Mouse (Mus musculus) MEL (cell line): ENCODE results near the gene Npr3. TPM values are rescaled to one million over a fixed set of nuclear protein-coding genes. Genes with fewer than 3 reads are reported as not detected.

Experiments
- DNase-seq: peaks from one replicate; pipeline ENCODE4 v3.0.0; 2011; ENCODE audit warnings: low read depth, low spot score
- H3K27ac ChIP-seq: 2 replicates; pipeline ENCODE4 v1.5.1; 2012; ENCODE audit warnings: low read depth, mild to moderate bottlenecking, control low read depth, low read length, moderate library complexity; ENCODE audit not compliant: control insufficient read depth
- H3K27me3 ChIP-seq, 2 experiments: fragments of 150-350 bp in 1 of 2; sonication (generic) in 1 of 2; 2 replicates each; pipeline ENCODE4 v1.6.1; 2012; ENCODE audit warnings: low read length in 2 of 2, mild to moderate bottlenecking in 2 of 2, improper control_type of control experiment in 1 of 2, moderate library complexity in 1 of 2; ENCODE audit not compliant: insufficient read depth in 2 of 2, control insufficient read depth in 1 of 2
- H3K36me3 ChIP-seq, 2 experiments: 2 replicates each; pipeline ENCODE4 v1.6.1; 2012 to 2014; ENCODE audit warnings: low read length in 2 of 2, improper control_type of control experiment in 1 of 2, inconsistent platforms in 1 of 2, mild to moderate bottlenecking in 1 of 2; ENCODE audit not compliant: insufficient read depth in 2 of 2, control insufficient read depth in 1 of 2
- H3K4me1 ChIP-seq, 2 experiments: fragments of 150-350 bp in 1 of 2; sonication (generic) in 1 of 2; 2 replicates each; pipeline ENCODE4 v1.6.1; 2012; ENCODE audit warnings: low read length in 2 of 2, improper control_type of control experiment in 1 of 2, mild to moderate bottlenecking in 1 of 2; ENCODE audit not compliant: insufficient read depth in 2 of 2, control insufficient read depth in 1 of 2
- H3K4me3 ChIP-seq, 2 experiments: fragments of 150-350 bp in 1 of 2; sonication (generic) in 1 of 2; 2 replicates each; pipeline ENCODE4 v1.5.1; 2012; ENCODE audit warnings: low read depth in 2 of 2, low read length in 2 of 2, mild to moderate bottlenecking in 2 of 2, moderate library complexity in 2 of 2, control low read depth in 1 of 2, improper control_type of control experiment in 1 of 2; ENCODE audit not compliant: control insufficient read depth in 1 of 2, insufficient read depth in 1 of 2
- H3K79me2 ChIP-seq: 2 replicates; pipeline ENCODE4 v1.6.1; 2012; ENCODE audit warnings: mild to moderate bottlenecking, low read length, moderate library complexity; ENCODE audit not compliant: control insufficient read depth, poor library complexity, insufficient read depth
- H3K9ac ChIP-seq: 2 replicates; pipeline ENCODE4 v1.6.1; 2012; ENCODE audit warnings: low read depth, mild to moderate bottlenecking, control low read depth, low read length, moderate library complexity; ENCODE audit not compliant: control insufficient read depth, poor library complexity, severe bottlenecking
- H3K9me3 ChIP-seq: fragments of 150-350 bp; sonication (generic); replicated peaks from 2 replicates; pipeline ENCODE4 v1.6.1; 2012; ENCODE audit warnings: mild to moderate bottlenecking, low read length, improper control_type of control experiment, moderate library complexity; ENCODE audit not compliant: insufficient read depth
- CHD1 ChIP-seq: IDR thresholded peaks from 2 replicates; pipeline ENCODE4 v1.6.1; 2012; ENCODE audit warnings: low read depth, mild to moderate bottlenecking, inconsistent platforms, low read length, improper control_type of control experiment
- EP300 ChIP-seq, 2 experiments: IDR thresholded peaks; 2 replicates each; pipeline ENCODE4 v1.6.1; 2011; ENCODE audit warnings: improper control_type of control experiment in 2 of 2, low read length in 2 of 2, low read depth in 1 of 2, mild to moderate bottlenecking in 1 of 2
- ETS1 ChIP-seq: IDR thresholded peaks from 2 replicates; pipeline ENCODE4 v1.6.1; 2012; ENCODE audit warnings: low read depth, mild to moderate bottlenecking, inconsistent platforms, low read length, improper control_type of control experiment, moderate library complexity
- GABPA ChIP-seq: IDR thresholded peaks from 2 replicates; pipeline ENCODE4 v1.6.1; 2012; ENCODE audit warnings: low read depth, mild to moderate bottlenecking, inconsistent platforms, low read length, improper control_type of control experiment, moderate library complexity
- HCFC1 ChIP-seq: IDR thresholded peaks from 2 replicates; pipeline ENCODE4 v1.6.1; 2012; ENCODE audit warnings: low read depth, mild to moderate bottlenecking, inconsistent platforms, low read length, improper control_type of control experiment, moderate library complexity
- JUND ChIP-seq: IDR thresholded peaks from 2 replicates; pipeline ENCODE4 v1.6.1; 2011; ENCODE audit warnings: low read depth, mild to moderate bottlenecking, improper control_type of control experiment, low read length
- KAT2A ChIP-seq: conservative IDR thresholded peaks from 2 replicates; pipeline ENCODE4 v1.6.1; 2012; ENCODE audit warnings: low read depth, low read length, improper control_type of control experiment, inconsistent platforms
- MAFK ChIP-seq: IDR thresholded peaks from 2 replicates; pipeline ENCODE4 v1.6.1; 2011; ENCODE audit warnings: low read depth, mild to moderate bottlenecking, low read length, improper control_type of control experiment, borderline replicate concordance
- MAX ChIP-seq: IDR thresholded peaks from 2 replicates; pipeline ENCODE4 v1.6.1; 2011; ENCODE audit warnings: low read length, improper control_type of control experiment
- MEF2A ChIP-seq: IDR thresholded peaks from 2 replicates; pipeline ENCODE4 v1.6.1; 2014; ENCODE audit warnings: low read depth, mild to moderate bottlenecking, inconsistent platforms, low read length, improper control_type of control experiment; ENCODE audit not compliant: poor library complexity, insufficient replicate concordance, severe bottlenecking; ENCODE audit errors: extremely low read depth
- POLR2AphosphoS2 ChIP-seq: IDR thresholded peaks from 2 replicates; pipeline ENCODE4 v1.6.1; 2011; ENCODE audit warnings: low read length, improper control_type of control experiment
- POLR2AphosphoS5 ChIP-seq: IDR thresholded peaks from 2 replicates; pipeline ENCODE4 v1.6.1; 2012; ENCODE audit warnings: low read depth, borderline replicate concordance, mild to moderate bottlenecking, inconsistent platforms, low read length, moderate library complexity, mixed read lengths
- RCOR1 ChIP-seq: IDR thresholded peaks from 2 replicates; pipeline ENCODE4 v1.6.1; 2012; ENCODE audit warnings: low read depth, mild to moderate bottlenecking, inconsistent platforms, low read length, improper control_type of control experiment
- TBP ChIP-seq: IDR thresholded peaks from 2 replicates; pipeline ENCODE4 v1.8.0; 2011; ENCODE audit warnings: low read depth, low read length, improper control_type of control experiment
- TCF12 ChIP-seq: IDR thresholded peaks from 2 replicates; pipeline ENCODE4 v1.6.1; 2014; ENCODE audit warnings: low read depth, mild to moderate bottlenecking, inconsistent platforms, low read length, improper control_type of control experiment, moderate library complexity
- USF1 ChIP-seq: IDR thresholded peaks from 2 replicates; pipeline ENCODE4 v1.6.1; 2014; ENCODE audit warnings: low read depth, mild to moderate bottlenecking, inconsistent platforms, low read length, improper control_type of control experiment, moderate library complexity
- USF2 ChIP-seq, 2 experiments: IDR thresholded peaks; 2 replicates each; pipeline ENCODE4 v1.6.1; 2011 to 2012; ENCODE audit warnings: improper control_type of control experiment in 2 of 2, low read length in 2 of 2, borderline replicate concordance in 1 of 2, inconsistent platforms in 1 of 2, low read depth in 1 of 2, mild to moderate bottlenecking in 1 of 2; ENCODE audit not compliant: insufficient read depth in 1 of 2
- ZC3H11A ChIP-seq: IDR thresholded peaks from 2 replicates; pipeline ENCODE4 v1.6.1; 2012; ENCODE audit warnings: low read depth, mild to moderate bottlenecking, inconsistent platforms, low read length, improper control_type of control experiment
- polyA plus RNA-seq, 2 experiments: library from polyadenylated mRNA; stranded (reverse) in 1 of 2; unstranded in 1 of 2; fragments of >175 nt in 1 of 2; fragments of >200 nt in 1 of 2; gene quantifications; 2 replicates each; pipeline versions ENCODE4 v1.2.1 to v1.2.4; 2012; ENCODE audit warnings: low replicate concordance in 2 of 2, low read depth in 1 of 2; ENCODE audit not compliant: insufficient read length in 2 of 2, insufficient read depth in 1 of 2, missing spikeins in 1 of 2
- total RNA-seq: library from RNA; depleted of rRNA; stranded (reverse); fragments of 300-350 nt; gene quantifications from 2 replicates; pipeline ENCODE4 v1.2.3, GENCODE M21; 2012

The Npr3 gene
- total and polyA plus RNA-seq, 3 experiments = not detected

- Histone ChIP-seq H3K9ac (no peak overlapping the region), H3K9me3 (no peaks in the 10 kb centered on the region), H3K27ac (no peak overlapping the region), H3K4me1 (no peaks in the 10 kb centered on the region), H3K36me3 (no peaks in the 10 kb centered on the region), H3K79me2 (no peaks in the 10 kb centered on the region), H3K4me3 (no peak overlapping the region), H3K27me3 (no peaks in the 10 kb centered on the region)
- TF ChIP-seq RCOR1 (no peak), USF2 (IDR thresholded peaks at IDR 0.05; ENCODE audit: borderline replicate concordance in 1 of 2, insufficient read depth in 1 of 2, low read depth in 1 of 2, low read length in 2 of 2) (no peak)
- no peak for DNase-seq
These were observed 47.3 kb downstream of the Npr3 start for GRCm38 (mm10) chr15:11859829-11860228.

- Histone ChIP-seq H3K79me2 (no peaks in the 10 kb centered on the region), H3K4me3 (no peak overlapping the region), H3K9me3 (no peaks in the 10 kb centered on the region), H3K4me1 (no peaks in the 10 kb centered on the region), H3K27me3 (no peaks in the 10 kb centered on the region), H3K36me3 (no peaks in the 10 kb centered on the region), H3K27ac (no peak overlapping the region), H3K9ac (no peak overlapping the region)
- TF ChIP-seq ETS1 = no peak
- TF ChIP-seq MAX = no peak
- no peak for TF ChIP-seq POLR2AphosphoS2
- TF ChIP-seq JUND = no peak
- TF ChIP-seq KAT2A = no peak
- TF ChIP-seq CHD1 = no peak
- no peak for TF ChIP-seq TCF12
- no peak for TF ChIP-seq ZC3H11A
- TF ChIP-seq GABPA = no peak
- TF ChIP-seq TBP = no peak
- no peak for TF ChIP-seq USF1
- no peak for TF ChIP-seq MAFK
- TF ChIP-seq POLR2AphosphoS5 = no peak
- no peak for TF ChIP-seq MEF2A
- no peak for TF ChIP-seq EP300 (IDR thresholded peaks at IDR 0.05; ENCODE audit: low read depth in 1 of 2, low read length in 2 of 2)
- no peak for TF ChIP-seq HCFC1
- no peak for DNase-seq
These were observed 48.7 kb downstream of the Npr3 start for GRCm38 (mm10) chr15:11858411-11858810.
